Mouse (Mus musculus) lung, embryonic 14.5 days (tissue): Measurements from ENCODE around the gene Apoh. TPM values are rescaled to one million over a fixed set of nuclear protein-coding genes. Genes with fewer than 3 reads are reported as not detected.

Experiments
- ATAC-seq: fragments of 200-750 bp; cut with Nextera tagmentation; 2 replicates; pipeline ENCODE4 v1.8.0; 2017; ENCODE audit warnings: mild to moderate bottlenecking, moderate TSS enrichment, moderate library complexity; ENCODE audit not compliant: insufficient read depth
- DNase-seq: peaks from one replicate; pipeline ENCODE4 v3.0.0-alpha.2; 2015
- H3K27ac ChIP-seq: fragments of 300-500 bp; sonication (generic); 2 replicates; pipeline ENCODE4 v1.5.1; 2014; ENCODE audit warnings: low read depth, mild to moderate bottlenecking, moderate library complexity
- H3K27me3 ChIP-seq: fragments of 300-500 bp; sonication (generic); 2 replicates; pipeline ENCODE4 v1.6.1; 2014; ENCODE audit warnings: low read length, control low read depth; ENCODE audit not compliant: insufficient read depth
- H3K36me3 ChIP-seq: fragments of 300-500 bp; sonication (generic); 2 replicates; pipeline ENCODE4 v1.6.1; 2014; ENCODE audit warnings: control low read depth; ENCODE audit not compliant: insufficient read depth
- H3K4me1 ChIP-seq: fragments of 300-500 bp; sonication (generic); 2 replicates; pipeline ENCODE4 v1.6.1; 2014; ENCODE audit warnings: antibody characterized with exemption, control low read depth; ENCODE audit not compliant: insufficient read depth
- H3K4me2 ChIP-seq: fragments of 300-500 bp; sonication (generic); 2 replicates; pipeline ENCODE4 v1.6.1; 2014; ENCODE audit warnings: mild to moderate bottlenecking
- H3K4me3 ChIP-seq: fragments of 300-500 bp; sonication (generic); 2 replicates; pipeline ENCODE4 v1.5.1; 2014; ENCODE audit warnings: low read depth, low read length
- H3K9ac ChIP-seq: fragments of 300-500 bp; sonication (generic); 2 replicates; pipeline ENCODE4 v1.6.1; 2014
- H3K9me3 ChIP-seq: fragments of 300-500 bp; sonication (generic); 2 replicates; pipeline ENCODE4 v1.6.1; 2016; ENCODE audit warnings: low read depth, low read length, control low read depth
- CTCF ChIP-seq: IDR thresholded peaks from 2 replicates; pipeline ENCODE4 v1.5.1; 2016; ENCODE audit warnings: antibody characterized with exemption, low read depth
- WGBS: fragments of 180-500 bp; shearing (Covaris S2); extraction: QIAGEN DNeasy Blood & Tissue Kit; methylation state at CpG from one replicate; pipeline ENCODE4 v1.1.7; 2014; 5-methylcytosine and 5-hydroxymethylcytosine counted together
- polyA plus RNA-seq: library from polyadenylated mRNA; unstranded; fragments of >200 nt; fragmentation: Nextera tagmentation; extraction: Ambion mirVana; gene quantifications from 2 replicates; pipeline ENCODE4 v1.2.1, GENCODE M21; 2014

Gene Apoh
- polyA plus RNA-seq, 1 experiment from 2014 or later, result 0.30 TPM

GRCm38 (mm10) chr11:108315736-108316135, 27.4 kb upstream of the Apoh start:
- Histone ChIP-seq H3K27ac (no peak overlapping the region), H3K4me2 (no peak overlapping the region), H3K9ac (no peak overlapping the region), H3K27me3 (no peaks in the 10 kb centered on the region), H3K4me1 (0 out of 2 replicates have a peak, but pooled peaks cover 4% of the 10 kb centered on the region), H3K4me3 (no peak overlapping the region), H3K36me3 (no peaks in the 10 kb centered on the region), H3K9me3 (no peaks in the 10 kb centered on the region)
- ATAC-seq (no peak), DNase-seq (no peak)
- no peak for TF ChIP-seq CTCF
- 82% methylated on average over 7 of the region's 7 CpGs for WGBS

DNA sequence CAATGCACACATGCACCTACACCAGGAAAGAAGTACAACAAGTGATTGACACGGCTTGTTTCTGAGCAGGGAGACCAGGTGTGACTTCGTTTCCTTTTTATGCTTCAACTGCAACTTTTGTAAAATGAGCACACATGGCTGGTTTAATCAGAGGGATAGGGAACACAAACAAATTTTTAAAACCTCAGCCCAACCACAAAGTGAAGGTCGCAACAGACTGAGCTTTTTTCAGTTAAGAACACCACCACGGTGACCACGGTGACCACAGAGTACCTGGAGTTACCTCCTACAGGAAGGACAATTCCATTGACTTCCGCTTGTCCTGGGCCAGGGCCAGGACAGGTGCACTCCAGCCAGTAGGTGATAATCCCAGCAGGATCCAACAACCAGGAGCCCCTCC, 25.3 kb upstream of the Apoh start:
- no peak overlapping the region for H3K27ac ChIP-seq
- no peaks in the 10 kb centered on the region for H3K9me3 ChIP-seq
- H3K9ac ChIP-seq, result no peak overlapping the region
- ATAC-seq, result no peak
- no peaks in the 10 kb centered on the region for H3K36me3 ChIP-seq
- 69% methylated on average over 6 of the region's 6 CpGs for WGBS
- H3K4me3 ChIP-seq, result no peak overlapping the region
- no peaks in the 10 kb centered on the region for H3K27me3 ChIP-seq
- no peak overlapping the region for H3K4me2 ChIP-seq
- no peaks in the 10 kb centered on the region for H3K4me1 ChIP-seq
- no peak for DNase-seq
- no peak for TF ChIP-seq CTCF

DNA sequence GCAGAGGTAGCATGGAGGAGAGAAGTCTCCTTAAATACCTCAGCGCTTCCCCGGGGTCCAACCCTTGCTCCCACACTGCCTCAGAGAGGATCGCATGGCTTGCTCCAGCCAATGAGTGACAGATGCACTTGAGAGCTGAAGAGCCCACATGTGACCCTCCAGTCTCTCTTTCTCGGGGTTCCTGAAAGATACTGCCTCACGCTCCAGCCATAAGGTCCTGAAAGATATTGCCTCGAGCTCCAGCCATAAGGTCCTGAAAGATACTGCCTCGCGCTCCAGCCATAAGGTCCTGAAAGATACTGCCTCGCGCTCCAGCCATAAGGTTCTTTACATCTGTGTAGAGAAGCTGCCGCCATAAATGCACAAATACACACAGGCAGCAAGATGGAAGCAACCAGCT, 24.0 kb upstream of the Apoh start:
- no peak overlapping the region for H3K4me3 ChIP-seq
- no peaks in the 10 kb centered on the region for H3K4me1 ChIP-seq
- no peaks in the 10 kb centered on the region for H3K9me3 ChIP-seq
- no peak for DNase-seq
- TF ChIP-seq CTCF, result no peak
- no peaks in the 10 kb centered on the region for H3K36me3 ChIP-seq
- H3K9ac ChIP-seq, result no peak overlapping the region
- no peak for ATAC-seq
- H3K27ac ChIP-seq, result no peak overlapping the region
- WGBS, result 79% methylated on average over 11 of the region's 11 CpGs
- H3K27me3 ChIP-seq, result no peaks in the 10 kb centered on the region
- no peak overlapping the region for H3K4me2 ChIP-seq

GRCm38 (mm10) chr11:108320561-108320960, 22.6 kb upstream of the Apoh start:
- no peak overlapping the region for H3K4me2 ChIP-seq
- no peak overlapping the region for H3K27ac ChIP-seq
- no peaks in the 10 kb centered on the region for H3K9me3 ChIP-seq
- no peaks in the 10 kb centered on the region for H3K4me1 ChIP-seq
- DNase-seq (no peak), ATAC-seq (no peak)
- no peak overlapping the region for H3K9ac ChIP-seq
- no peaks in the 10 kb centered on the region for H3K27me3 ChIP-seq
- 68% methylated on average over 7 of the region's 7 CpGs for WGBS
- no peaks in the 10 kb centered on the region for H3K36me3 ChIP-seq
- no peak overlapping the region for H3K4me3 ChIP-seq
- TF ChIP-seq CTCF, result no peak

DNA sequence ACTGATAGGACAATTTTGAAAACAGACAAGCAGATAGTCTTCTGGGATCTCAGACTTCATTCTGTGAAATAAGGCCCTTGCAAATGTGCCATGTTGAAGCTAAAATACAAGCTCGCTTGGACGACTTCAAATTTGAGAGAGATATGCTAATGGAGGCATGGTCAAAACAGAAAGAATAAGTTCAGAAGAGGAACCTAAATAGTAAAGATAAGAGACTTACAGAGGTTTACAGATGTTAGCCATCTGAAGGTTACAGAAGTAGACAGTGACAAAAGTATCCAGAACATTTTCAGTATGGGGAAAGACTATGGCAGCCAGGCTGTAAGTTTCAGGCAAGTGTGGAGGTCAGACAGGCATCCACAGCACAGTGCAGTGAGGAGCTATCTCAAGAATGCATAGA, 21.0 kb upstream of the Apoh start:
- DNase-seq (no peak), ATAC-seq (no peak)
- Histone ChIP-seq H3K27ac (no peak overlapping the region), H3K27me3 (no peaks in the 10 kb centered on the region), H3K4me3 (no peak overlapping the region), H3K9me3 (no peaks in the 10 kb centered on the region), H3K4me1 (no peaks in the 10 kb centered on the region), H3K4me2 (no peak overlapping the region), H3K36me3 (no peaks in the 10 kb centered on the region), H3K9ac (no peak overlapping the region)
- TF ChIP-seq CTCF, result no peak
- WGBS, result 73% methylated on average over 2 of the region's 2 CpGs

DNA sequence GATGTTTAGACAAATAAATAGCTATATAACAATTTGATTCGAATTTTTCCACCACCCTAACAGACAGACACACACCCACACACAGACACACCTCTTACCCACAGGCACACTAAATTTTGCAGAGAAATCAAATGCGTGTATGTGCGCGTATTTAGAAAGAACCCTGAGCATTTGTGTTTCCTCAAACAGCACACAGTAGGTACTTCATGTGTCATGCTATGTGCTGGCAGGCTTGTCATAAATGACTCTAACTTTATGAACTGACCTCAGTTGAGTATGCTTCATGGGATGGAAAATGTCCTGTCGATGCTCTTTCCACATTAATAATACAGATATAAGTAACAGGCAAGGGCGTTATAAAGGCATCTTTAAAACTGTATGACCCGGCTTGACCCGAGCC, 17.2 kb upstream of the Apoh start:
- no peaks in the 10 kb centered on the region for H3K4me1 ChIP-seq
- WGBS, result 73% methylated on average over 8 of the region's 8 CpGs
- no peak overlapping the region for H3K4me3 ChIP-seq
- no peak overlapping the region for H3K4me2 ChIP-seq
- no peaks in the 10 kb centered on the region for H3K36me3 ChIP-seq
- DNase-seq (no peak), ATAC-seq (no peak)
- H3K27ac ChIP-seq, result no peak overlapping the region
- no peak for TF ChIP-seq CTCF
- H3K9me3 ChIP-seq, result no peaks in the 10 kb centered on the region
- H3K27me3 ChIP-seq, result no peaks in the 10 kb centered on the region
- H3K9ac ChIP-seq, result no peak overlapping the region

GRCm38 (mm10) chr11:108330818-108331217, 12.3 kb upstream of the Apoh start:
- WGBS, result 81% methylated on average over 11 of the region's 11 CpGs

GRCm38 (mm10) chr11:108333006-108333405, 10.1 kb upstream of the Apoh start:
- Histone ChIP-seq H3K36me3 (no peaks in the 10 kb centered on the region), H3K4me2 (no peak overlapping the region), H3K4me1 (no peaks in the 10 kb centered on the region), H3K9ac (no peak overlapping the region), H3K4me3 (no peak overlapping the region), H3K9me3 (no peaks in the 10 kb centered on the region), H3K27me3 (no peaks in the 10 kb centered on the region), H3K27ac (no peak overlapping the region)
- DNase-seq, result no peak
- ATAC-seq, result no peak
- 46% methylated on average over 5 of the region's 5 CpGs for WGBS
- TF ChIP-seq CTCF, result no peak

More at GRCm38 (mm10) chr11:108330818-108331217, 12.3 kb upstream of the Apoh start:
- Histone ChIP-seq H3K9ac (no peak overlapping the region), H3K4me2 (no peak overlapping the region), H3K9me3 (no peaks in the 10 kb centered on the region), H3K27ac (no peak overlapping the region), H3K4me3 (no peak overlapping the region), H3K27me3 (no peaks in the 10 kb centered on the region), H3K36me3 (no peaks in the 10 kb centered on the region), H3K4me1 (no peaks in the 10 kb centered on the region)
- DNase-seq (no peak), ATAC-seq (no peak)
- no peak for TF ChIP-seq CTCF
